Mouse (Mus musculus) embryonic facial prominence, embryonic 13.5 days (tissue): ENCODE data around the gene Rgs3. TPM values are rescaled to one million over a fixed set of nuclear protein-coding genes. Genes with fewer than 3 reads are reported as not detected.

Experiments
- ATAC-seq: fragments of 200-750 bp; cut with Nextera tagmentation; 2 replicates; pipeline ENCODE4 v1.8.0; 2017; ENCODE audit warnings: low read depth; ENCODE audit not compliant: insufficient number of reproducible peaks, insufficient read depth, low FRiP score, low TSS enrichment
- H3K27ac ChIP-seq: fragments of 300-500 bp; sonication (generic); 2 replicates; pipeline ENCODE4 v1.5.1; 2015; ENCODE audit warnings: moderate library complexity, mild to moderate bottlenecking, inconsistent platforms
- H3K27me3 ChIP-seq: fragments of 300-500 bp; sonication (generic); 2 replicates; pipeline ENCODE4 v1.6.1; 2015; ENCODE audit warnings: mild to moderate bottlenecking, inconsistent platforms
- H3K36me3 ChIP-seq: fragments of 300-500 bp; sonication (generic); 2 replicates; pipeline ENCODE4 v1.6.1; 2015; ENCODE audit warnings: mild to moderate bottlenecking, inconsistent platforms
- H3K4me1 ChIP-seq: fragments of 300-500 bp; sonication (generic); 2 replicates; pipeline ENCODE4 v1.6.1; 2015; ENCODE audit warnings: inconsistent platforms
- H3K4me2 ChIP-seq: fragments of 300-500 bp; sonication (generic); 2 replicates; pipeline ENCODE4 v1.6.1; 2015; ENCODE audit warnings: moderate library complexity, mild to moderate bottlenecking, inconsistent platforms
- H3K4me3 ChIP-seq: fragments of 300-500 bp; sonication (generic); 2 replicates; pipeline ENCODE4 v1.5.1; 2015; ENCODE audit warnings: mild to moderate bottlenecking, inconsistent platforms
- H3K9ac ChIP-seq: fragments of 300-500 bp; sonication (generic); 2 replicates; pipeline ENCODE4 v1.6.1; 2015; ENCODE audit warnings: mild to moderate bottlenecking, inconsistent platforms
- H3K9me3 ChIP-seq: fragments of 300-500 bp; sonication (generic); 2 replicates; pipeline ENCODE4 v1.6.1; 2016; ENCODE audit warnings: inconsistent platforms
- WGBS: fragments of 180-500 bp; shearing (Covaris S2); methylation state at CpG from one replicate; pipeline ENCODE4 v1.1.7; 2015; ENCODE audit warnings: mixed read lengths; 5-methylcytosine and 5-hydroxymethylcytosine counted together
- polyA plus RNA-seq: library from polyadenylated mRNA; unstranded; fragments of >200 nt; fragmentation: Nextera tagmentation; extraction: Ambion mirVana; gene quantifications from 2 replicates; pipeline ENCODE4 v1.2.1, GENCODE M21; 2015

Rgs3 gene
- polyA plus RNA-seq, 1 experiment from 2014 or later = 50.8 TPM

DNA sequence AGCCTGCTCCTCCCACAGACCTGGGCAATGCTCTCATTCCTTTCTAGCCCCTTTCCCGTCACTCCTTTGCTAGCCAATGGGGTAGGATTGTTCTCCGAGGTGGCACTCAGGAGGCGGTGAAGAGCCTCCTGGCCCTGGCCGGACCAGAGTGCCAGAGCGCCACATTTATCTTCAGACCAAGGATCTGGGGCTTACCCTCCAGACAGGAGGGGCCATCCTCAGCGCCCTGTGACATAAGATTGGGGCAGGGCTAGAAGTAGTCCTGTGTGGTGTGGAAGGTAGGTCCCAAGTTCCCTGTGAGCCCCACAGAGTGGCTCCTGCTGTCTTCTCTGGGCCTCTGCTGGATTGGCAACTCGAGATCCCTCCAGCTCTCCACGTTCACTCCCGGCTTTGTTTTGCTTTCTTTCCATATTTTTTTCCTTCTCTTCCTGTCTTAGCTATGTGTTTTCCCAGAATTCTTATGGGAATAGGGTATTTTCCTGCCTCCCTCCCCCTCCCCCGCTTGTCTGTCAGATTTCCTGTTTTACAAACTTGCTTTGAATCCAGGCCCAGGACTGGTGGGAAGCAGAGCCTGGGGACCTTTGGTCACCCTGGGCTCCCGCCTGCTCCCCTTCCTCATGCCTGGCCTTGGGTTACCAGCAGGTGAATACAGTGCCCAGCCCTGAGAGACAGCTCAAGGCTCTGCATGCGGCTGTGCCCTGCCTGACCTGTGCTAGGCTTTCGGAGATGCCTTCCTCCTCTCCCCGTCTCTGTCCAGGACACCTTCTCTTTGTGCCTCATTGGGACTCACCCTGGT lies 62.4 kb downstream of the Rgs3 start:
- peak overlapping the region; percentile 62 for H3K27ac ChIP-seq
- H3K9me3 ChIP-seq = no peaks in the 10 kb centered on the region
- H3K27me3 ChIP-seq = no peaks in the 10 kb centered on the region
- peaks cover 55% of the 10 kb centered on the region for H3K4me1 ChIP-seq
- H3K4me3 ChIP-seq = no peak overlapping the region
- peak overlapping the region; percentile 46; the same call in 1 of the 2 replicates for H3K9ac ChIP-seq
- peak overlapping the region; percentile 18; the same call in 1 of the 2 replicates for H3K4me2 ChIP-seq
- no peaks in the 10 kb centered on the region for H3K36me3 ChIP-seq
- 57% methylated on average over 14 of the region's 14 CpGs for WGBS
- no peak for ATAC-seq

DNA sequence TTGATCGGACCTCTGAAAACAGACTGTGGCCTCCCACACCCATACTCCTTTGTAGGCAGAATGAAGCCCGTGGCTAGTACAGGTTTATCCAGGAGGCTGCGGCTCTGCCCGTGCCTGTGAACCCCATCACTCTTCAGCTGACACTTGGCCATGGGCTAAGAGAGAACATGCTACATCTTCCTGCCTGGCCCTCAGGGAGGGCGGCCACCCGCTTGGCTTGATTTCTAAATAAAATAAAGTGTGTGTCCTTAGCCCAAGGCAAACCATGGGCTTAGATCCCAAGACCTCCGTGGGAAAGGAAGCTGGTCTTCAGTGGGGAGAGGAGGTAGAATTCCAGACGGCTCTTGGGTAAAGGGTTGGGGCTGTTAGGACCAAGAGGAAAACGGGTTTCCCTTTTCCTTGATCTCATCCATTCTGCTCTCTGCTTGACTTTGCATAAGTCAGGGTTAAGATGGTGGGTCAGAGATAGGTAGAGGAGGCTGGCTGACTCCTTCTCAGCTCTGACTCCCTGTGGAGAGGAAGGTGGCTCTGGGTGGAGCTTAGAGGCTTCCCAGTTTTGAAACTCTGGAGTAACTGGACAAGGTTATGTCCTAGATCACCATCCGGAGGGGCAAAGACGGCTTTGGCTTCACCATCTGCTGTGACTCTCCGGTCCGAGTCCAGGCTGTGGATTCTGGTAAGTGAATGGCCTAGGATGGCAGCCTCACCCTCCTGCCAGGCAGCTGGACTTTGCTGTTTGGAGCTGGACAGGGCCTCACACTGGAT lies 63.8 kb downstream of the Rgs3 start:
- Histone ChIP-seq H3K9ac (no peak overlapping the region), H3K4me3 (no peak overlapping the region), H3K27me3 (no peaks in the 10 kb centered on the region), H3K36me3 (no peaks in the 10 kb centered on the region), H3K4me1 (peaks cover 62% of the 10 kb centered on the region), H3K27ac (peak overlapping the region; percentile 97), H3K9me3 (no peaks in the 10 kb centered on the region), H3K4me2 (no peak overlapping the region)
- 78% methylated on average over 13 of the region's 13 CpGs for WGBS
- no peak for ATAC-seq

DNA sequence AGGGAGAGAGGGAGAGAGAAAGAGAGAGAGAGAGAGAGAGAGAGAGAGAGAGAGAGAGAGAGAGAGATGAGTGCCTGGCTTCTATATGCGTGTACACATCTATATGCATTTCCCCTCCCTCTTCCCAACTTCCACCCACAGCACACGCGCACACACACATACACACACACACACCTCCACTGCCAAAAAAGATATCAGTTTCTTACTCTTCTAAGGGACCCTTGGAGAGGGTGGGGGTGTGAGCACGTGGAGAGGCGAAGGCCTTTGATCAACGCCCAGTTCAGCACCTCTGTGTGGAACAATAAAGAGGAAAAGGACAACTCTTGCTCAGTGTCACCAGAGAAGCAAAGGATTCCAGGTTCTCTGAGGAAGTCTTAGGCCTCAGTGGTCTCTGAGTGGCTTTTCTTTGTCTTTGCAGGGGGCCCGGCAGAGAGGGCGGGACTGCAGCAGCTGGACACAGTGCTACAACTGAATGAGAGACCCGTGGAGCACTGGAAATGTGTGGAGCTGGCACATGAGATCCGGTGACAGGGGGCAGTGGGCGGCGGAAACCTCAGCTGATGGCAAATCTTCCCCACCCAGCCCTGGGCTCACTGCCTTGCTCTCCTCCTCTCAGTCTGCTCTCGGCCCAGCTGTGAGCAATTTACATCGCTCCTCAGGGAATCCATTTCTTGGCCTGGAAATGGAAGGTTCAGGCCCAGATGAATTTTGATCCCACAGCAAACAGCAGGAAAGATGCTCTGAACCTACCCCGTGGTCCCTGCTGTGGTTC lies 65.2 kb downstream of the Rgs3 start:
- Histone ChIP-seq H3K27ac (peak overlapping the region; percentile 97), H3K27me3 (no peaks in the 10 kb centered on the region), H3K4me1 (peaks cover 60% of the 10 kb centered on the region), H3K9ac (peak overlapping the region; percentile 64), H3K4me2 (peak overlapping the region; percentile 12; the same call in 1 of the 2 replicates), H3K9me3 (no peaks in the 10 kb centered on the region), H3K4me3 (no peak overlapping the region), H3K36me3 (no peaks in the 10 kb centered on the region)
- 26% methylated on average over 15 of the region's 15 CpGs for WGBS
- ATAC-seq = peak; percentile 63

DNA sequence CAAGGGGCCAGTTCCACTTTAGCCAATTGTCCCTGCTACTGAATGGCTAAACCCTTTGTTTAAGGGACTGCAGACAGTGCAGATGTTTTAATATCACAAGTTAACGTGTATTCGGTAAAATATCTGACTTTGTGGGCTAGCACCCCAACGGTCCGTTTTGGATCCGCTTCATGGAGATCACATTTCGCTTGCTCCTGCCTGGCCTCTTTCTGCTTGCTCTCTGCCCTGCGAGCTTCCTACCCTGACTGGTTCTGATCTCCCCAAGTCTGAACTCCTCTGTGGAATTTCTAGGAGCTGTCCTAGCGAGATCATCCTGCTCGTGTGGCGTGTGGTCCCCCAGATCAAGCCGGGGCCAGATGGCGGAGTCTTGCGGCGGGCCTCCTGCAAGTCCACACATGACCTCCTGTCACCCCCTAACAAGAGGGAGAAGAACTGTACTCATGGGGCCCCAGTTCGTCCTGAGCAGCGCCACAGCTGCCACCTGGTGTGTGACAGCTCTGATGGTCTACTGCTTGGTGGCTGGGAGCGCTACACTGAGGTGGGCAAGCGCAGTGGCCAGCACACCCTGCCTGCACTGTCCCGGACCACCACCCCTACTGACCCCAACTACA lies 65.9 kb downstream of the Rgs3 start:
- 40% methylated on average over 19 of the region's 19 CpGs for WGBS
- Histone ChIP-seq H3K36me3 (no peaks in the 10 kb centered on the region), H3K4me3 (no peak overlapping the region), H3K9me3 (no peaks in the 10 kb centered on the region), H3K4me1 (peaks cover 66% of the 10 kb centered on the region), H3K27ac (peak overlapping the region; percentile 97), H3K4me2 (peak overlapping the region; percentile 12; the same call in 1 of the 2 replicates), H3K9ac (no peak overlapping the region), H3K27me3 (no peaks in the 10 kb centered on the region)
- ATAC-seq = no peak

- Histone ChIP-seq H3K9me3 (no peaks in the 10 kb centered on the region), H3K27ac (peak overlapping the region; percentile 97), H3K4me1 (peaks cover 73% of the 10 kb centered on the region), H3K4me3 (no peak overlapping the region), H3K27me3 (no peaks in the 10 kb centered on the region), H3K9ac (no peak overlapping the region), H3K36me3 (no peaks in the 10 kb centered on the region), H3K4me2 (no peak overlapping the region)
- 58% methylated on average over 15 of the region's 15 CpGs for WGBS
- no peak for ATAC-seq
Measured at GRCm38 (mm10) chr4:62626228-62627026, 66.8 kb downstream of the Rgs3 start.

DNA sequence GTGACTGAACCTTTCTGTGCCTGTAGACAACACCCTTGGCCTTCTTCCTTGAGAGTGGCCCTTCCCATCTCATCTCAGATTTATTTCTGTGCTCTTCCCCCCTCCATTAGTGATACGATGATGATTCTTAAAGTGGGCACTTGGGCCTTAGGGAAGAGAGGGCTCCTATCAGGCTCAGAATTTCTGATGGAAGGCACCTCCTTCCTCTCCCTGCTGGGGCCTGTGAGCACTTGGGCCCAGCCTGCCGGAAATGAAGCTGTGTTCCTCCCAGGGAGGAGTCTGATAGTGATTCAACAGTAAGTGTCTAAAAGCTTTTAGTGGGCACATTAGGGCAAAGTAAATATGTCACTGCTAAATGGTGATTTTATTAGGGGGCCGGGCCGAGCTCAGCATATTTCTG lies 67.7 kb downstream of the Rgs3 start:
- no peaks in the 10 kb centered on the region for H3K9me3 ChIP-seq
- peaks cover 67% of the 10 kb centered on the region for H3K4me1 ChIP-seq
- H3K36me3 ChIP-seq = no peaks in the 10 kb centered on the region
- no peaks in the 10 kb centered on the region for H3K27me3 ChIP-seq
- no peak overlapping the region for H3K27ac ChIP-seq
- H3K9ac ChIP-seq = no peak overlapping the region
- H3K4me2 ChIP-seq = no peak overlapping the region
- H3K4me3 ChIP-seq = no peak overlapping the region
- no peak for ATAC-seq
- 86% methylated on average over 4 of the region's 4 CpGs for WGBS

- no peak overlapping the region for H3K9ac ChIP-seq
- H3K27ac ChIP-seq = no peak overlapping the region
- no peaks in the 10 kb centered on the region for H3K27me3 ChIP-seq
- H3K4me2 ChIP-seq = no peak overlapping the region
- ATAC-seq = no peak
- no peaks in the 10 kb centered on the region for H3K9me3 ChIP-seq
- H3K4me3 ChIP-seq = no peak overlapping the region
- H3K36me3 ChIP-seq = no peaks in the 10 kb centered on the region
- 70% methylated on average over 7 of the region's 7 CpGs for WGBS
- H3K4me1 ChIP-seq = peaks cover 65% of the 10 kb centered on the region
Measured at GRCm38 (mm10) chr4:62628547-62628946, 68.9 kb downstream of the Rgs3 start.

GRCm38 (mm10) chr4:62629461-62629860 lies 69.8 kb downstream of the Rgs3 start:
- no peak overlapping the region for H3K27ac ChIP-seq
- no peaks in the 10 kb centered on the region for H3K9me3 ChIP-seq
- H3K9ac ChIP-seq = no peak overlapping the region
- H3K4me3 ChIP-seq = no peak overlapping the region
- H3K27me3 ChIP-seq = no peaks in the 10 kb centered on the region
- 58% methylated on average over 9 of the region's 9 CpGs for WGBS
- no peak for ATAC-seq
- H3K4me2 ChIP-seq = no peak overlapping the region
- peaks cover 69% of the 10 kb centered on the region for H3K4me1 ChIP-seq
- H3K36me3 ChIP-seq = no peaks in the 10 kb centered on the region

DNA sequence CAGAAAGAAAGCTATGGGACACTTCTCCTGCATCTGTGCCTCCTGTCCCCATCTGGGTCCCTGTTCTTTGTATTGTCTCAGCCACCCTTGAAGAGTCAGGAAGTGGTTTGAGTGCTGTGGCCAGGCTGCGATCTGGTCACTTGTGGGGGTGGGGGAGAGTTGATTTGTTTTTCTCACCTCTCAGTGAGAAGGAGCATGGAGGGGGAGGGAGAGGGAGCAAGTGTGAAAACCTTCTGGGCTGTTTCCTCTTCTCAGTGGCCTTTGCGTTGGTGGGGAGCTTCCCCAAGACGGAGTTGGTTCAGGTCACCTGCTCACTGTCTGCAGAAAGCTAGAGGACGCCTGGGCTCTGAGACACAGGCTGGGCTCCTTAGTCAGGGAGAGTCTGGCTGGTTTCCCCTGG lies 70.3 kb downstream of the Rgs3 start:
- H3K4me2 ChIP-seq = no peak overlapping the region
- ATAC-seq = no peak
- peak overlapping the region; percentile 34; the same call in 1 of the 2 replicates for H3K27ac ChIP-seq
- no peaks in the 10 kb centered on the region for H3K9me3 ChIP-seq
- H3K36me3 ChIP-seq = no peaks in the 10 kb centered on the region
- 64% methylated on average over 4 of the region's 4 CpGs for WGBS
- no peak overlapping the region for H3K4me3 ChIP-seq
- H3K9ac ChIP-seq = no peak overlapping the region
- peaks cover 66% of the 10 kb centered on the region for H3K4me1 ChIP-seq
- H3K27me3 ChIP-seq = no peaks in the 10 kb centered on the region

DNA sequence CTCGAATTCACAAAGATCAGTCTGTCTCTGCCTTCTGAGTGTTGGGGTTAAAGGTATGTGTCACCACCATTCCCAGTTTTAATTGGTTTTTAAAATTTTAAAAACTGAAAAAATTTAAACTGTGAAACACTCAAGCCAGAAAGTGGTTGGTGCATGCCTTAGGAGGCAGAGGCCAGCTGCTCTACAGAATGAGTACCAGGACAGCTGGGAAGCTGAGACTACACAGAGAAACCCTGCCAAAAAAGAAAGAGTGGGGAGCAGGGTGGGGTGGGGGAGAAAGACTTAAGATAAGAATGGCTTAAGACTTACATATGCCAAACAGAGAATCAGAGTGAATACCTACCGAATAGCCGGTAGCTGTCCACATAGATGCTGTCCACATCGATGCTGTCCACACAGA lies 73.6 kb downstream of the Rgs3 start:
- 93% methylated on average over 4 of the region's 4 CpGs for WGBS
- Histone ChIP-seq H3K27ac (no peak overlapping the region), H3K9ac (no peak overlapping the region), H3K4me3 (no peak overlapping the region), H3K27me3 (no peaks in the 10 kb centered on the region), H3K4me2 (no peak overlapping the region), H3K4me1 (peaks cover 41% of the 10 kb centered on the region), H3K36me3 (no peaks in the 10 kb centered on the region), H3K9me3 (no peaks in the 10 kb centered on the region)
- no peak for ATAC-seq
